Mouse (Mus musculus): ENCODE data around the gene Acads.

DNA sequence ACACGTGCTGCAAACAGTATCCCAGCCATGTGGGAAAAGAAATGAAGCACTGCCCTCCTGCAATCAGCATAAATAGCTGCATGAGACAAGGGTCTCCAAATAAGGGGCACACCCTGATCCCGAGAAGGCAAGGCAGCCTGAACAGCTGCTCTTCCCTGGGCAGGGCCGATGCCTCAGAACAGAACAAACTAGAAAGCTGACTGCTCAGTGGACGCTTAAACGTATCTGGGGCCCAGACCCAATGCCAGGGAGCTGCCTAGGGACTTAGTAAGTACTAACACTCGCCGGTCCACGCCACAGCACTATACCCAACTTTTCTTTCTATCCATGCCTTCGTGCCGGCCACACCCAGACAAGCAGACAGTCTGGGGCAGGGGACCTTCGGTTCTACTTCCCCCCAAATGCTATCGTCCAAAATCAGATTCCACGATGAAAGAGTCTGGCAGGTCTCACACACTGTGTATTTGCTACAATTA lies 36.0 kb upstream of the Acads start:
- TF ChIP-seq POLR2A (IDR thresholded peaks at IDR 0.05; ENCODE audit: borderline replicate concordance, insufficient read depth, low read length) (no peak), CTCF (IDR thresholded peaks at IDR 0.05; ENCODE audit: borderline replicate concordance, insufficient read depth, low read depth, low read length) (no peak)
